Mouse (Mus musculus) C3H10T1/2 (cell line): ENCODE measurements around the gene Aox4. TPM values are rescaled to one million over a fixed set of nuclear protein-coding genes. Genes with fewer than 3 reads are reported as not detected.

Source experiments
- polyA plus RNA-seq, 2 experiments: library from polyadenylated mRNA; unstranded; fragments of >200 nt; fragmentation: generic; extraction: Trizol; gene quantifications; one replicate each; pipeline ENCODE4 v1.2.1; 2012; ENCODE audit warnings: missing spikeins in 2 of 2

Aox4 gene
- polyA plus RNA-seq: under 1 TPM in 1 of 2 experiments, not detected in 1; 0.01 TPM

GRCm38 (mm10) chr1:58210203-58210602 is at the start of gene Aox4:
Gene Aox4, plus strand, starts transcription at chr1:58210397.

GRCm38 (mm10) chr1:58278026-58278425 is 67.8 kb downstream of the Aox4 start, which contains the start of gene Aox2:
Gene Aox2, plus strand, starts transcription at chr1:58278326.

Other genes starting within 250 kb of the Aox4 start
- 1 to 10 TPM in 1 of 2 experiments, under 1 TPM in 1; 0.22 to 2.0 TPM for gene Sgo2a, start 214.4 kb upstream of the Aox4 start, polyA plus RNA-seq
- gene Kctd18, start 191.4 kb upstream of the Aox4 start, polyA plus RNA-seq: 1 to 10 TPM in 1 of 2 experiments, under 1 TPM in 1; 0.51 to 6.5 TPM
- gene Aox1, start 180.5 kb upstream of the Aox4 start, polyA plus RNA-seq: 1 to 10 TPM in 1 of 2 experiments, under 1 TPM in 1; 0.13 to 4.2 TPM
- gene Aox3, start 97.3 kb upstream of the Aox4 start, polyA plus RNA-seq: under 1 TPM in 1 of 2 experiments, not detected in 1; 0.06 TPM
- under 1 TPM in 1 of 2 experiments, not detected in 1; 0.01 TPM for gene Aox2, start 67.9 kb downstream of the Aox4 start, polyA plus RNA-seq
- gene Bzw1, start 182.5 kb downstream of the Aox4 start, polyA plus RNA-seq: 10 to 100 TPM in 1 of 2 experiments, 1 to 10 TPM in 1; 3.3 to 22.1 TPM
- 10 to 100 TPM in 1 of 2 experiments, under 1 TPM in 1; 0.91 to 19.6 TPM for gene Clk1, start 213.7 kb downstream of the Aox4 start, polyA plus RNA-seq
- 10 to 100 TPM; 19.8 to 24.7 TPM for gene Nif3l1, start 234.8 kb downstream of the Aox4 start, polyA plus RNA-seq
- 10 to 100 TPM; 35.9 to 59.4 TPM for gene Ppil3, start 235.1 kb downstream of the Aox4 start, polyA plus RNA-seq